Mouse (Mus musculus) yolk sac, embryonic 10.5 days (tissue): ENCODE results near the gene Kcp.

Experiments used
- DNase-seq: peaks from one replicate; pipeline ENCODE4 v3.0.0-alpha.2; 2017; ENCODE audit warnings: low spot score

The Kcp gene

DNA sequence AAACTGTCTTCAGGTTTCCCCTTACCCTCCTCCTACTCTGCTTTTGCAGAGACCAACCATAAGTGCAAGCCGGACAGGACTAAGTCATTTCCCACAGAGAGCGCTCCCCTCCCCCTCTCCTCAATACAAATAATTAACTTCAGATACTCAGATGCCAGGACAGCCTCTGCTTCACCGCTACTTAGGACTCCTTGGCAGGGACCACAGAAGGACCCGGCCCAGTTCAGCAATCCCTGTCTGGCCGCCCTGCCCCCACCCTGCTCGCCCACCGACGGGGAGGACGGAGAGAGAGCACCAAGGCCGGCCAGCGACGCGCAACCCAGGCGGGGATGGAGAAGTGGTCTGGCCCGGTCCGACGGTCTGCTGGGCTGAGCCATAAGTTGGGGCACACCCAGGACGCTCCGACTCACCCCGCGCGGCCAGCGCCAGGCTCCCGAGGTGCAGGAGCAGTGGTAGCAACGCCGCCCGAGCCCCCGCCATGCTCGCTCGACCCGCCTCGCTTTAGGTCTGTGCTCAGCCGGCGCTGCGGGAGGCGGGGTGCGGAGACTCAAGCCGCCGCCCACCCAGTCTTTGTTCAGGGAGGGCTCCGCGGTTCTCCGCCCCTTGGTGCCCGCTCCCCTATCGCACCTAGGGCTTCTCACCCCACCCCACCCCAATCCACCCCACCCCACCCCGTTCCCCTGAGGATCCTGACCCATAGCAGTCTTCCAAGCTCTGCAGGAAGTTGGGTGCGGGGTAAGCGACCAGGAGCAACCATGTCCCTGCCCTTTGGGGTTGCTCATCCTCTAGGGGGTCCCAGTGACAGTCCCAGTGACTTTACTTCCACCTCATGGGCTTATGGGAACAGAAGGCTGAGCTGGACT, at the start of gene Kcp:
Gene Kcp (minus strand): TSS at position 506 of the 863 bp plus-strand sequence.
- peak; percentile 52 for DNase-seq

DNA sequence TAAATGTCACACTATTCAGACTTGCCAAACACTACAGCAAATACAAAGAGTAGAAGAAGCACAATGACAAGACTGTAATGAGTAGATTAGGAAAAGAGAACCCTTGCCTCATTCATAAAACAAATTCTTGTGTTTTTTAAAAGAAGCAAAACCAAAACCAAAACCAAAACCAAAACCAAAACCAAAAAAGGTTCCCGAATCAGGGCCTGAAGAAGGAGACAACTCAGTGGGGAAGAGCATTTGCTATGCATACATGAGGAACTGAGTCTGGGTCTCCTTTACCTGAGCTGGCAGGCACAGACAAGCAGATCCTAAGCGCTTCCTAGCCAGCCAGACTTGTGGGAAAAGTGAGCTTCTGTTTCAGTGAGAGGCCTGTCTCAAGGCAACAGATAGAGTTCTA, 49.4 kb upstream of the Kcp start:
- no peak for DNase-seq

DNA sequence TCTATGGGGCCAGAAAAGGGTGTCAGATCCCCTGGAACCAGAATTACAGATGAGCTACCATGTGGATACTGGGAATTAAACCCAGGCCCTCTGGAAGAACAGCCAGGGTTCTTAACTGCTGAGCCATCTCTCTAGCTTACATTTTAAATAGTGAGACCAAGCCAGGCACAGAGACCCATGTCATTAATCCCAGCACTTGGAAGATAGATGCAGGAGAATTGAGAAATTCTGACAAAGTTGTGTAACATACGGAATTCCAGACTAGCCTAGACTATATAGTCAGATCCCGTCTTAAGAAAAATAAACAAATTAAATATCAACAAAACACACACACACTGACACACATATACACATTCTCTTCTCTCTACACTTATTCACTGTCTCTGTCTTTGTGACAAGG, 44.8 kb upstream of the Kcp start:
- no peak for DNase-seq

DNA sequence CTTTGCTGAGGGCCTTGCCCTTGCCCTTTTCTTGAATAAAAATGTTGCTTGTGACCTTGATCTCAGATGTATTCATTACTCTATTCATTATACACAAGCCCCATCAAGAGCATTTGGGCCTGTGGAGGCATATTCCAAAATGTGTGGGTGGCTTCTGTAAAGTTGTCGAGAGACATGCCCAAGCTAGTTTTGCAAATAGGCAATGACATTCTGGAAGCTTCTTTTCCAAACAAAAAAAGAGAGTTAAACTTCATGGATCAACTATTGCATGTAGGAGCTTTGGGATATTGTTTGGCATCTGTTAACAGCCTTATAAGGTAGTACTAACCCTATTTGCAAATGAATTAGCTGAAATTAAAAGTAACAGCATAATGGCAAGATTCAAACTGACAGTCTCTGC, 40.3 kb upstream of the Kcp start:
- no peak for DNase-seq

DNA sequence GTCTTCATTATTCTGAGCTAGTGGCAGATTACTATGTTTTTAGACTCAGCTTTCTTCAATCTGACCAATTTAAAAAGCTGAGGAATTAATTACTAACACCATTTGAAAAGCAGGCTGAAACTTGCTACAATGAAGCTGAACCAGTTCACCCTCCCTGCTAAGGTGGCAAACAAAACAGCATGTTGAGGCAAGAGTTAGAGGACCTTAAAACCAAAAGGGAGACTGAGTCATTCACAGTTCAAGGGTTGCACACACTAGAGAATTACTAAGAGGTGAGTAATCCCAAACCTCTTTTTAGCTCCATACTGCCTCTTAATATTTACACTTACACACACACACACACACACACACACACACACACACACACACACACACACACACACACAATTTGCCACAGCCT, 39.8 kb upstream of the Kcp start:
- no peak for DNase-seq

DNA sequence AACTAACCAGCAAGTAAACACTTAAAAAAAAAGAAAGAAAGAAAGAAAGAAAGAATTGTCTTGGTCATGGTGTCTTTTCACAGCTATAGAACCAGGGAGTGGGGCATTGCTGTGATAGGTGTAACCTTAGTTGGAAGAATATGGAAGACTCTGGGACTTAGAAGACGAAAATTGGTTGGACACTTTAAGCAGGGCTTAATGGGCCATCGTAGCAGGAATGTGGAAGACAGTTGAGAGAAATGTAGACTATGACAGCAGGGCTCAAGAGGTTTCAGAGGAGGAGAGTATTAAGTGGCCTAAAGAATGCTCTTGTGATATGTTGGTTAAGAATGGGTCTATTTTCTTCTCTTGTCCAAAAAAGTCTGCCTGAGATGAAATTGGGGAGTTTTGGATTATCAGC, 37.9 kb upstream of the Kcp start:
- DNase-seq = no peak

DNA sequence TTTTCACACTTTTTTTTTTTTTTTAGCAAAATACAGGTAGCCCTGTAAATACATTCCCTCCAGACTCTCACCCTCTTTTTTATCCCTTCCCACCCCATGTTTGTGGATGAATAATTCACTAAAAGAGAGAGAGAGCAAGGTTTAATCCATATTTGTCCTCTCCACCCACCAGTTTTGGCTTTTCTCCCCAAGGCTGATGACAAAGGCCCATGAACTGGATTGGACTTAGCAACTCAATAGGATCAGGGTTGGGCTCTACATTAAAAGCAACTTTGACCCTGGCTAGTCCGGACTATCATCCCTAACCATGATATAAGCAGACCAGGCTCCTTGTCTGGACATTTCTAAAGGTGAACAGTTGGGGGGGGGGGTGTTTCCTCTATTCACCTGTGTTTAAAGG, 33.2 kb upstream of the Kcp start:
- DNase-seq = no peak

DNA sequence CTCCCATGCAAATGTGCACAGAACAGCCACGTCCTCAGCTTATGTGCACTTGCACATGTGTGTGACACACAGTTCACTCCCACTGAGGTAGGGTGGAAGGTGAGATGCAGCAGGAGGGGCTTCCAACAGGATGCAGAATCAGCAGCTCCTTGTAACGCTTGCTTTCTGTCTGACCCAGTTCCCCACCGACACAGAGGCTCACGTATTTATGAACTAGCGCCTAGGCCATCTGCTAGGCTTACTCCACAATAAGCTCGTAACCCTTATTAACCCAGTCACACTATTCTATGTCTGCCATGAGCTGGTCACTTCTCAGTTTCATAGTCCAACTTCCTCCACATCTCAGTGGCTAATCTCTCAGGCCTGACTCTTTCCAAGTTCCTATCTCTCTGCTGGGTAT, 32.5 kb upstream of the Kcp start:
- no peak for DNase-seq

DNA sequence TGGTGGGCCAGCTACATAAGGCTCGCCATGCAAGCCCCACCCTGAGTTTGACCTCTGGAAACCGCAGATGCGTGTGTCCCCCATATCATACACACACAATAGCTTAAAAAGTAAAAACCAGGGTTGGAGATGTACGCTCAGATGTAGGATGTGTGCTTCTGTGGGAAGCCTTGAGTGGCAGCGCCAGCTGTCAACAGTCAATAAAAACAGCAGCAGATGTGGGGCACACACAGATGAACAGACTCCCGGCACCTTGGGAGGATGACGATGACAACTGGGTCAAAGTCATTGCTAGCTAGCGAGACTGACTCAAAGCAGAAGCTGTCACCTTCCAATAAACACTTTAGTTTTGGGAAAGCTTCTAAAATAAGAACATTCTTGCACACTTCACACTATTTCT, 31.8 kb upstream of the Kcp start:
- DNase-seq = no peak

DNA sequence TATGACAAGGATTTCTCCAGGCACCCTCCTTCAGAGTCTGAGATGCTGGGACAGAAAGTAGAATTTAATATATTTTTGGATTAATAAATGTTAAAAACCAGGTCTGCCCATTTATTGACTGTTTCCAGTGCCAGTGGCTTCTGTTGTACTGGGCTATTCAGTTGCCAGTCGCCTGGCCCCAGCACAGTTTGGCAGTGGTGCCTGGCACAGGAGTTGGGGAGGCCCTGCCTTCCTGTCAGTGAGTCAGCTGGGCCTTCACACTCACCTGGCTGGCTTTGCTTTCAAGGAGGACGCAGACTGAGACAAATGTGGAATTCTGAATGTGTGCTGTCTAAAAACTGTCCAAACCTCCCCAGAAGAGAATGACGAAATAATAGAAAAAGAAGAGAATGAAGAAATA, 29.5 kb upstream of the Kcp start:
- no peak for DNase-seq

DNA sequence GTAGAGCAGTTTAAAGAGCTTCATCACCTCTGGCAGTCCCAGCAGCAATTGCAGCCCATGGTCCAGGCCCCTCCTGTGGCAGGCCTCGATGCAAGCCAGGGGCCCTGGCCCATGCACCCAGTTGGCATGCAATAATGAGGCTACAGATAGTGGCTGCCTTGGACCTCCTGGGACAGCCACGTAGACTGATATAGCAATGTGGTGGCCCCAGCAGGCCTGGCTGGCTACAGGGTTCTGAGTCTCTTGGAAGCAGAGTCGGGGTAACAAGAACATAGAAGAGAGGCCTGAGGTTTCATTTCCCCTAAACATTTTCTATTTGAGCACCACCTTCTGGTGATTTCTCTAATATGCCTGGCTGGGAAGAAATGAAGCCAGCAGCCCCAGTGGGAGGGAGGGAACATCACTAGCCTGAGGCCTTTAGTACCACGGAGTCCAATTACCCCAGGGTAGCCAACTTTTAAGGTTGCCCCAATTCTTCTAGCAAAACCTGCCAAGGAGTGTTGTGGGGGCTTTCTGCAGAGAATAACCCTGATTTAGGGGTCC, 29.0 kb upstream of the Kcp start:
- DNase-seq = no peak

DNA sequence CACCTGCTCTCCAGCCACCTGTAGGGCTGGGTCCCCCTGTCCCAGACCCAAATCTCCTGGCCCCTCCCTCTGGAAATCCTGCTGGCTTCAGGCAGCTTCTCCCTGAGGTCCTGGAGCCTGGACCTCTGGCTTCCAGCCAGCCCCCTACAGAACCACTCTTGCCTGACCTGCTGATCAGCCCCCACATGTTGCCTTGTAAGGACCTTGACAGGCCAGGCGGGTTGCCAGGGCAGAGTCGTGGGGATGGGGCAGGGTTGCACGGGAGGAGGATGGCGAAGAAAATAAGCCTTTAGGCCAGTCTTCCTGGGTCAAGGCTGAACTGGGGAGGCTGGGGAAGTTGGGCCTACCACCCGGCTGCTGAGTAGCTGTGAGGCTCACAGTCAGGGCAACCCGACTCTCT, 27.6 kb upstream of the Kcp start:
- no peak for DNase-seq

DNA sequence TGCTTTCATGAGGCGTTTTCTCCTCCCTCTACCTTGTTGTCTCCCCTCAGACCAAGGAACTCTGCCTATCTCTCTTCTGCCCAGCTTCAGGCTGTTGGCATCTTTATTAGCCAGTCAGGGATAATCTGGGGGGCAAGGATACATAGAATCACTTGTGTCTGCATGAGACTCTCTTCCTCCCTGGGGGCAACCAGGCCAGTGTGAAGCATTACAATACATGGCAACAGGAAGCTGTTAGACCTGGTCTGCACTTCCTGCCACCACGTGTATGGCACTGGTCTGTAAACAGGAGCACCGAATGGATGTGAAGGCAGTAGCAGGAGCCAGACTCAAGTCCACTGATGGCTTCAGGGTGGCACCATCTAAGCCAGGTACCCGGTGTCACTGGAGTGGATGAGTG, 22.3 kb upstream of the Kcp start:
- no peak for DNase-seq

DNA sequence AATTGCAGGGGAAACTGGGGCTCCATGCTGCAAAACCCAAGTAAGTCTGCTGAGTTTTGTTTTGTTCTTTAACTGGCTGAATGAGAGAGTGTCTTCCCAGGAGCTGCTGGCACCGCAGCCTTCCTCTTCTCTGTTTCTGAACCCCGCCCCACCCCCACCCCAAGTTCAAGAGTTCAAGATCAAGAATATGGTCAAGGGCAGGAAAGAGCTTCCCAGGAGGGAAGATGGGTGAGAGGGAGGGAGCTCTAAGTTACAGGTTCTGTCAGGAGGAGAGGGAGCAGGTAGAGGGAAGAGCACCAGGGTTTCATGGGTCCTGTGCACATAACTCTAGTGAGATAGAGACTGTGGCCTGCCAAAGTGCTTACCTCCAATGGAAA, 21.7 kb upstream of the Kcp start:
- no peak for DNase-seq

DNA sequence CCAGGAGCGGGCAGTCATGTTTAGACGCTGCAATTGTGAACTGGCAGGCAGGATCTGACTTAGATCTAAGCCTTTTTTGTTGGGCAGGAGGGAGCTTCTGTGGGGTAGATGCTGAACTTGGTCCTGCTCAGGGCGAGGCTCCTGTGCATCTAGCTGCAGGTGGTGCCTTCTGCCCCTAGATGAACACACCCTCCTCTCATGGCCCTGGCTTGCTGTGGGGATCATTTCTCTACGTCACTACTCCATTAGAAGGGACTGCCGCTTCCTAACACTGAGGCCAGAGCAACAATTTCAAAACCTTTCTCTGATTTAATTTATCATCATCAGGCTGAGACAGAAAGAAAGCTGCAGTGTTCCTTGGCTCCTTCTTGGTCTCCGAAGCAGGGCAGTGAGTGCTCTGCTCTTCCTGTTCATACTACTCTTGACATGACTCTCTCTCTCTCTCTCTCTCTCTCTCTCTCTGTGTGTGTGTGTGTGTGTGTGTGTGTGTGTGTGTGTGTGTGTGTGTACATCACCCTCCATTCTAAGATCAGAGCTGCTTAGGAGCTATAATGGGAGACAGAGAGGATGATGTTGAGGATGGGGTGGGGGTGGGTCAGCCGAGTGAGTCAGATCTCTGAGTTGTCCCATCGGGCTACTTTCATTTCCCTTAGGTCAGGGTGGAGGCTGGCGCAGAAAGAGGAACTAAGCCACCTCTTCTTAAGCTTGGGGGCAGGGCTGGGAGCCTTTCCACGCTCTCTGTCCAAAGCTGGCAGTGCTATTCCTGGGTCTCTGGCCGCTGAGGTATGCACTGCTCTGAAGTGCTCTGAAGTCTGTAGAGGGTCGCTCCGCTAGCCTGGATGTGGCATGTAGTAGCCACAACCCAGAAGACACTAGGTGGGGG, 21.1 kb upstream of the Kcp start:
- no peak for DNase-seq

DNA sequence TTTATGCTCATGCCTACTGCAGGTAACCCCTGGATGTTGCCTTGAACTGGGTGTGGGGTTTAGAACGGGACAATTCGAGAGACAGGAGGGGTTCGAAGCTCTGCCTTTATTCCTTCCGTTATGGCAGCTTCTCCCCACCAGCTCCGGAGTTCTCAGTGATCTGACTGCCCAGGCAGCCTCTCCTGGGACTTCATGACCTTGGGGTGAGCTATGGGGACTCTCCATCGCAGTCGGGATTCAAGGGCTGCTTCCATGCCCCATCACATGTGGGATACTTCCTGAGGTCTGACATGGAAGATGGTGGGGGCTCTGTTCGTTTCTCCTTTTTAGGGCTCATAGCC, 20.4 kb upstream of the Kcp start:
- no peak for DNase-seq

DNA sequence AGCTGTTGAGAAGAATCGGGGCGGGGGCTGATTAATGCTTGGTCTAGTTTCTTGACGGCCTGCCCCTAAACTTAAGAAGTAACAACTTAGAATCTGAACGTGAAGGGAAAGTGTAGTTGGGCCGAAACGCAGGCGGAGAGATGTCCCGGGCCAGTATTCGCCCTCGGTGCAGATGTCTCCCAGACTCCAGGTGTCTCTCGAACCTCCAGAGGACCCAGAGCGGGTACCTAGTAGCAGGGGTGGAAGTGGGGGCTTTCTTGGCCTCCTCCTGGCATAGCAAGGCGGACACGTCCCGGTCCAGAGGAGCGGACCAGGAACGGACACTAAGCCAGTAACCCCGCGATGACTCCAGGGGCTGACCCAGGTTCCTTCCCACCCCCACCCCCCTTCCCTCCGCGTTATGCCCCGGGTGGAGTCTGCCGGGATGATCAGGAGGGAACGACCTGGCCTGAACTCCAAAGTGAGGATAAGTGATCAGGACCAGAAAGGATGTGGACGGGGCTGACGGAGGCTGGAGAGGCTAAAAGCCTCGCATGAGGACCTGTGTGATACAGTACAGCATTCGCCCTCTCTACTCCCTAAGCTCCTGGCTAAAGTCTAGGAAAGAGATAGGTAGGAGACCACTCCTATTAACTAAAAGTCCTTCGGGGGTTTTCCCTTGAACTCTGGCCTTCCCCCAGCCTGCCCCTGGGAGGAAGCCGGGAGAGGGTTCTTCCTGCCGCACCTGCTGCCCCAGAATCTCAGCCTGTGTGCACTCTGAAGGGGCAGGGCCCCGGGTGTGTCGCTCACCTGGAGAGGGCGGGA, 19.8 kb upstream of the Kcp start:
- DNase-seq = no peak

DNA sequence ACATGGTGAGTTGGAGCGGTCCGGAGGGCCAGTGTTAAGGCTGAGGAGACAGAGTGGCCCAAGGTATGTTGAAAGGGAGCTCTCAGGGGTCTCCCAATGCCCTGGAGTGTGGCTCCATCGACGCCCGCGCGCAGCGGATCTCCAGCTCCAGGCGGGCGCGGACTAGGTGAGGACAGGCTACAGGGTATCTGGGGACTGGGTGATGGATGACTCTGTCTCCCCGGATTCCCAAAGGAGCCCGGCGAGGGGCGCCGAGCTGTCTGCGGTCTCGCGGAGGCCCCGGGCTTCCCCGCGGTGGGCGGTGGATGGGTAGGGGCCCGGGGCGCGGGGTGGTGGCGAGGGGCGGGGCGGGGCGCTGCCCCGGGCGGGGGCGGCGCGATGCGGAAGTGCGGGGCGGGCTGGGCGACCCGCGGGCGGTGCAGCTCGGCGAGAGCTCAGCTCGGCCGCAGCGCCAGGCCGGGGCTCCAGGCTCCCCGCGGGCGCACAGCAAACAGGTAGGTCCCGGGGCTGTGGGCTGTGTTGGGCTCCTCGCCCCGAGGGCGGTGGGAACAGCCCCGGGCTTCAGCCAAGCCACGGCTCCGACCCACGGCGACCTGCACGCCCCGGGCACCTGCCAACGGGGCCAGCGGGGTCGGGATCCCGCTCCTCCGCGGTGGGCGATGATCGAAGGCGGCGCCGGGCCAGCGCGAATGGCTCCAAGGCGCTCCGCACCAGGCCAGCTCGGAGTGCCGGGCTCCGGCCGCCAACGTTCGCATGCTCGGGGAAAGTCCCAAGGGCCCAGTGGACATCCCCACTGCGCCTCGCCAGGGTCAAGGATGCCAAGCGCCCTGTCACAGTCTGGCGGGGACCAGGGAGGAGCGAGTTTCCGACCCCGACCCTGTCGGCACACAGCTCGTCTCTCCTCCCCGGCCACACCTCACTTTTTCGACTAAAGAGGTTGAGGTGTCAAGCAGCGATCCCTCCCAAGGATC, 18.8 kb upstream of the Kcp start, which contains the start of gene Irf5:
Gene Irf5 (plus strand): TSS at position 345 of the 971 bp plus-strand sequence.
- peak; percentile 35 for DNase-seq

DNA sequence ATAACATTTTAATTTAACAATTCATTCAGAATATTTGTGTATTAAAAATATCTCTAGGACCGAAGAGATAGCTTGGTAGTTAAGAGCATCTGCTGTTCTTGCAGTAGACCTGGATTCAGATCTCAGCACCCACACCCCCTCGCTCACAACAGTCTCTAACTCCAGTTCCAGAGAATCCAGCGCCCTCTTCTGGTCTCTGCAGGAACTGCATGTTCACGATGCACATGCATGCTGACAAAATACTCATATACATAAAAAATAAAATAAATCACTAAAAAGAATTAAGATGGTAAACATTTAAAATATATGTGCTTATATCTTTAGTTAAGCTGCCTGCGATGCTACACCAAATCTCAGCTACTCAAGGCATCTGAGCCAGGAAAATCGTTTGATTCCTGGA, 17.5 kb upstream of the Kcp start:
- no peak for DNase-seq

DNA sequence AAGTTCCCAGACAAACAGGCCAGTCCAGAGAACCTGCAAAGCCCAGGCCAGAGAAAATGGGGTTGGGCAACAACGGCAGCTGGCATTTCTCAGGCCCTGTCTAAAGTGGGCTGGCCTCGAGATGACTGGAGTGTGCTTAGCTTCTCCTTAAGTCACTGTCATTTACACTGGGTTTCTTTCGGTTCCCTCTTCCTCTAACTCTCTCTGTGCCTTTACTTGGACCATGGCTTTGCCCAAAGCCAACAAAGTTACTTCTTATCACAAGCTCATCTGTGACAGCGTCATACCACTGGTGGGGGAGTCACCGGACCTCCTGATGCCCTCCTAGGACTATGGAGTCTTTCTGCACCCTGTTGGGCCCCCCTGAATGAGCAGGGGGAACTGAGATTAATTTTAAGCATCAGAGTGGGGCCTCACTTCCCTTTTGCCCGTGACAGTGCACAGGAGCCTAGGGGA, 16.3 kb upstream of the Kcp start:
- DNase-seq = no peak
